Mouse (Mus musculus) hindbrain, postnatal 0 days (tissue): ENCODE data around the gene Tenm4. TPM values are rescaled to one million over a fixed set of nuclear protein-coding genes. Genes with fewer than 3 reads are reported as not detected.

Source experiments
- ATAC-seq: fragments of 200-750 bp; cut with Nextera tagmentation; 2 replicates; pipeline ENCODE4 v1.8.0; 2017; ENCODE audit warnings: mild to moderate bottlenecking, moderate TSS enrichment, moderate library complexity
- DNase-seq: peaks from one replicate; pipeline ENCODE4 v3.0.0-alpha.2; 2015; ENCODE audit warnings: low spot score
- H3K27ac ChIP-seq: fragments of 300-500 bp; sonication (generic); 2 replicates; pipeline ENCODE4 v1.5.1; 2014; ENCODE audit warnings: mild to moderate bottlenecking
- H3K27me3 ChIP-seq: fragments of 300-500 bp; sonication (generic); 2 replicates; pipeline ENCODE4 v1.6.1; 2014; ENCODE audit warnings: low read length, mixed read lengths; ENCODE audit not compliant: insufficient read depth
- H3K36me3 ChIP-seq: fragments of 300-500 bp; sonication (generic); 2 replicates; pipeline ENCODE4 v1.6.1; 2014; ENCODE audit warnings: low read length, mixed read lengths; ENCODE audit not compliant: insufficient read depth
- H3K4me1 ChIP-seq: fragments of 300-500 bp; sonication (generic); 2 replicates; pipeline ENCODE4 v1.6.1; 2014; ENCODE audit warnings: antibody characterized with exemption, low read length, mixed read lengths; ENCODE audit not compliant: insufficient read depth
- H3K4me2 ChIP-seq: fragments of 300-500 bp; sonication (generic); 2 replicates; pipeline ENCODE4 v1.6.1; 2014; ENCODE audit warnings: low read depth, mild to moderate bottlenecking, low read length, moderate library complexity, mixed read lengths
- H3K4me3 ChIP-seq: fragments of 300-500 bp; sonication (generic); 2 replicates; pipeline ENCODE4 v1.5.1; 2014; ENCODE audit warnings: low read length
- H3K9ac ChIP-seq: fragments of 300-500 bp; sonication (generic); replicated peaks from 2 replicates; pipeline ENCODE4 v1.6.1; 2014; ENCODE audit warnings: mild to moderate bottlenecking, low read length, moderate library complexity, mixed read lengths
- H3K9me3 ChIP-seq: fragments of 300-500 bp; sonication (generic); 2 replicates; pipeline ENCODE4 v1.6.1; 2016; ENCODE audit warnings: low read length, mixed read lengths
- CTCF ChIP-seq: IDR thresholded peaks from 2 replicates; pipeline ENCODE4 v1.5.1; 2016; ENCODE audit warnings: antibody characterized with exemption, control low read depth, low read depth
- WGBS: fragments of 180-500 bp; shearing (Covaris S2); extraction: QIAGEN DNeasy Blood & Tissue Kit; methylation state at CpG from one replicate; pipeline ENCODE4 v1.1.7; 2014; 5-methylcytosine and 5-hydroxymethylcytosine counted together
- polyA plus RNA-seq: library from polyadenylated mRNA; unstranded; fragments of >200 nt; fragmentation: Nextera tagmentation; extraction: Ambion mirVana; gene quantifications from 2 replicates; pipeline ENCODE4 v1.2.1, GENCODE M21; 2015
- total RNA-seq: library from RNA; depleted of rRNA; stranded (reverse); fragments of >200 nt; gene quantifications from 2 replicates; pipeline ENCODE4 v1.2.3, GENCODE M21; 2014

Gene Tenm4
- total and polyA plus RNA-seq, 2 experiments from 2014 or later: 24.1 to 49.7 TPM

DNA sequence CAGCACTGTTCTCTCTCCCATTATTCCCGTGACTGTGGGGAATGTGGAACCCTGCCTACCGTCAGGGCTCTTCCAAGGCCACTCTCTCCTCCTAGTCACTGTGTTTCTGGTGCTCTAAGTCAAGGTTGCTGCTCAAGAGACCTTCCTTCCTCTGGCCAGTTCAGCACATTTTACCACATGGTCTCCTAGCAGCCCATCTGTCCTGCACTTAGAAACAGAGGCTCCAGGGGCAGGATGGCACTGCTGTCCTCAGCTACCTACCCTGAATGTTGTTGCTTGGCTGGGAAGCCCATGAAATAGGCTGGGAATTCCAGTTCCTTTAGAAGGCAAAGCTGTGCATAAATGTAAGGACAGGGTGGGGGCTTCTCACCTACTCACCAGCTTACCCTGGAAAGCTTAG, 284.9 kb downstream of the Tenm4 start:
- no peak overlapping the region for H3K4me3 ChIP-seq
- H3K9ac ChIP-seq: no peak overlapping the region
- 70% methylated on average over 2 of the region's 2 CpGs for WGBS
- H3K9me3 ChIP-seq: no peaks in the 10 kb centered on the region
- DNase-seq (no peak), ATAC-seq (no peak)
- no peaks in the 10 kb centered on the region for H3K36me3 ChIP-seq
- H3K27ac ChIP-seq: no peak overlapping the region
- H3K4me1 ChIP-seq: no peaks in the 10 kb centered on the region; the same call in 1 of the 2 replicates
- H3K27me3 ChIP-seq: no peaks in the 10 kb centered on the region
- no peak overlapping the region for H3K4me2 ChIP-seq
- no peak for TF ChIP-seq CTCF

DNA sequence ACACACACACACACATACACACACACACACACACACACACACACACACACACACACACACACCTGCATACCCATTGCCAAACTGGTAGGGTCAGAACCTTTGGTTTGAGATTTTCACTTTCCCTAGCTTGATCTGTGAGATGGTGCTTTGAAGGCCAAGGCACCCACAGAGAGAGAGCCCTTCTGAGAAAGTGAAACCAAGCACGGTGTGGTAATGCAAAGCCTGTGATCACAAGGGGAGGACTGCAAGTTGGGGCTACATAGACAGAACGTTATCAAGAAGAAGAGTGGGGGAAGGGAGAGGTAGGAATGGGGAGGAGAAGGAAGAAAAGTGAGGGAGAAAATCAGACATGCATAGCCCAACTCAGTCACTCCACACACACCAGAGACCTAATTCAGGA, 285.6 kb downstream of the Tenm4 start:
- no peak for TF ChIP-seq CTCF
- H3K4me1 ChIP-seq: no peaks in the 10 kb centered on the region; the same call in 1 of the 2 replicates
- WGBS: 54% methylated on average over 2 of the region's 2 CpGs
- H3K9me3 ChIP-seq: no peaks in the 10 kb centered on the region
- H3K27ac ChIP-seq: no peak overlapping the region
- ATAC-seq (no peak), DNase-seq (no peak)
- H3K9ac ChIP-seq: no peak overlapping the region
- H3K4me3 ChIP-seq: no peak overlapping the region
- H3K4me2 ChIP-seq: no peak overlapping the region
- H3K36me3 ChIP-seq: no peaks in the 10 kb centered on the region
- H3K27me3 ChIP-seq: no peaks in the 10 kb centered on the region

DNA sequence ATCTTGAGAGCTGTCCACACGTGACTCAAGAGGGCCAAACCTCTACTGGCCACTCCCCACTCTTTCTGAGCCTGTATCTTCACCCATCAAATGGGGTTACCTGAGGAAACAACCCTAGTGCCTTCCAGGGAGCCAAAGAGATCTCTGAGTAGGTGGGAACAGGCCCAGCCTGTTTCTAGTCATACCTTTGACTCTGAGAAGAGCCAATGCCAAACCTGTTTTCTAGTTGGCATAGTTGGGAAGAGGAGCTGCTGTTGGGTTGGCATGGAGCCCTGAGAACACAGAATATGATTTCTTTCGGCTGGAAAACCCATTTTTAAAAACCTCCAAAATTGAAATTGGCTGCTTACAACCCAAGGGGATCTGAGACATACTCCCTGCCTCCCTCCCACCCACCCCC, 286.8 kb downstream of the Tenm4 start:
- no peak for ATAC-seq

DNA sequence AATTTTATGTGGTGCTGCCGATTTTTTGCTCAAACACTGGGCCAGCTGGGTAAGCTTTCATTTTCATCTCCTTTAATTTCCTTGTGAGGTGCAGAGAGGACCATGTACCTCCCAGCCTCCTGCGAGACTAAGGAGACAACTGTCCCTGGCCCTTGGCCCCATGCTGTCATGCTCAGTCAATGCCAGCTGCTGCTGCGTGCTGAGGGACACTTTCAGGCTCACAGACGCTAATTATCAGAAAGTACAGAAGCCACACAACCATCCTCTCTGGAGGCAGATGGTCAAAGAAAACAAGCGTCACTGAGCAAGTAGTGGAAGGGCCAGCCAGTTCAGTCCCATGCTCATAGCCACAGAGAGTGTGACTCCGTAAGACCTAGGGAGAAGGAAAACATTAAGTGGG, 287.9 kb downstream of the Tenm4 start:
- H3K9ac ChIP-seq: no peak overlapping the region
- ATAC-seq (peak; percentile 19), DNase-seq (no peak)
- H3K9me3 ChIP-seq: no peaks in the 10 kb centered on the region
- no peaks in the 10 kb centered on the region for H3K36me3 ChIP-seq
- H3K4me2 ChIP-seq: no peak overlapping the region
- H3K27me3 ChIP-seq: no peaks in the 10 kb centered on the region
- TF ChIP-seq CTCF: no peak
- H3K27ac ChIP-seq: no peak overlapping the region
- 56% methylated on average over 6 of the region's 6 CpGs for WGBS
- H3K4me1 ChIP-seq: no peaks in the 10 kb centered on the region; the same call in 1 of the 2 replicates
- no peak overlapping the region for H3K4me3 ChIP-seq

More for the DNA sequence above, 286.8 kb downstream of the Tenm4 start:
- H3K4me3 ChIP-seq: no peak overlapping the region
- H3K4me2 ChIP-seq: no peak overlapping the region
- H3K27ac ChIP-seq: no peak overlapping the region
- DNase-seq: no peak
- no peaks in the 10 kb centered on the region; the same call in 1 of the 2 replicates for H3K4me1 ChIP-seq
- no peaks in the 10 kb centered on the region for H3K36me3 ChIP-seq
- TF ChIP-seq CTCF: no peak
- H3K9ac ChIP-seq: no peak overlapping the region
- no peaks in the 10 kb centered on the region for H3K9me3 ChIP-seq
- H3K27me3 ChIP-seq: no peaks in the 10 kb centered on the region
- WGBS: 73% methylated on average over 2 of the region's 2 CpGs

DNA sequence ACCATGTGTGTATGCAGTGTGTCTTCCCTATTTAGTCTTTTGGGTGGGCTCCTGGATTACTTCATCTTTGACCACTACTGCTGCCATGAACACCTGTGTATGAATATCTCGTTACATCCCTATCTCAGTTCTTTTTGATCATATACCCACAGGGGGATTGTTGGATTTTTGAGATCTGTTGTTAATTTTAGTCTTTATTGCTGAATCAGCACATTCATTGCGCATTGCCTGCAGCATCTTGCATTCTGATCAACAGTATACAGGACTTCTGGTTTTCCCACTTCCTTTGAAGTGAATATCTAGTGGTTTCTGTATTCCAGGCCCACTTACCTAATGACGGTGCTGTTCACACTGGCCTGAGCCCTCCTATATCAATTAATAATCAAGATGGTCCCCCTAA, 295.7 kb downstream of the Tenm4 start:
- Histone ChIP-seq H3K9ac (no peak overlapping the region), H3K4me1 (no peaks in the 10 kb centered on the region), H3K9me3 (no peaks in the 10 kb centered on the region), H3K4me3 (no peak overlapping the region), H3K4me2 (no peak overlapping the region), H3K36me3 (no peaks in the 10 kb centered on the region), H3K27me3 (no peaks in the 10 kb centered on the region), H3K27ac (no peak overlapping the region)
- WGBS: 86% methylated on average over 3 of the region's 3 CpGs
- DNase-seq: no peak
- ATAC-seq: no peak
- TF ChIP-seq CTCF: no peak

DNA sequence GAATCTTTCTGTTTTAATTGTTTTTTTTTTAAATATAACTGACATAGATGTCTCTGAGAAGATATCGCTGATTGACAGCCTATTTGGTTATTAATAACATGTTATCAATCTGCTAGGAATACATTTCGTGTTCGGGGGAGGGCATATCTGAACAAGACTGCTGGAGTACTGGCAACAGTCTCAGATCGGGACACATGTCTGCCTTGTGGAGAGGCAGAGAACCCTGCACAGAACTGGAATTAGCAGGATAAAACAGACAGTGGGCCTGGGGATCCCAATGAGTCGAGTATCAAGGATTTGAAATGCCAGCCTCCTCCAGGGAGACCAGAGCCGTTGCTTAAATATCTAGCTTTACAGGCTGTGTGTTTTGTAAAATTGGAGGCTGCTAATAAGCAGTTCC, 299.8 kb downstream of the Tenm4 start:
- ATAC-seq (no peak), DNase-seq (no peak)
- Histone ChIP-seq H3K4me2 (no peak overlapping the region), H3K4me1 (peaks cover 5% of the 10 kb centered on the region; the same call in 1 of the 2 replicates), H3K9ac (no peak overlapping the region), H3K27ac (no peak overlapping the region), H3K9me3 (no peaks in the 10 kb centered on the region), H3K27me3 (no peaks in the 10 kb centered on the region), H3K4me3 (no peak overlapping the region), H3K36me3 (no peaks in the 10 kb centered on the region)
- WGBS: 76% methylated on average over 6 of the region's 6 CpGs
- TF ChIP-seq CTCF: no peak

DNA sequence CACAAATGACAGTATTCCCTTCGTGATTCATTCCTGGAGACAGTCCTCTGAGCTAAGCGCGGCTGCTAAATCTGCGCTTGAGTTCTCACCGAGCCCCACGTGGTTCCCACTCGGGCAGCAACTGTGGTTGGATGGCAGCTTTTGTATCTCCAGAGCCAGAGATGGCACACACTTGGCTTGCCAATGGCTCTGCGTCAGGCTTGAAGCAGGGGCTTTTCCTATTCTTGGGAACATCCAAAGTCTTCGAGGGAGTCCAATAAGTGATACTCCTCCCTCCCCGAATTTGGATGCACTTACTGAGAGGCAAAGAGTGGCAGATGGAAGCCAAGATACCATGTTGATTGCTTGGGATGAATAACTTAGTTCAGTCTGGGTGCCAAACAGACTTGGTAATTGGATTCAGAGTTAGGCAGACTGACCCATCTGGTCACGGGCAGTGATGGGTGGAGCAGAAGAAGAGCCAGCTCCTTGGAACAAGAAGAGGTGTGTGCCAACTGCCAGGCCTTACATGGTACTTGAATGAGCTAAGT, 303.6 kb downstream of the Tenm4 start:
- TF ChIP-seq CTCF: no peak
- no peaks in the 10 kb centered on the region for H3K9me3 ChIP-seq
- WGBS: 49% methylated on average over 11 of the region's 11 CpGs
- no peaks in the 10 kb centered on the region for H3K27me3 ChIP-seq
- 0 out of 2 replicates have a peak overlapping the region, but pooled peaks have one; percentile 20 for H3K27ac ChIP-seq
- H3K9ac ChIP-seq: no peak overlapping the region
- H3K4me1 ChIP-seq: peaks cover 5% of the 10 kb centered on the region; the same call in 1 of the 2 replicates
- ATAC-seq: peak; percentile 91
- H3K36me3 ChIP-seq: no peaks in the 10 kb centered on the region
- peak; percentile 87 for DNase-seq
- H3K4me3 ChIP-seq: no peak overlapping the region
- H3K4me2 ChIP-seq: no peak overlapping the region
